Mouse (Mus musculus) embryonic stem cell, embryonic (primary cell): ENCODE data around the gene Cabp7.

ENCODE experiments used
- CTCF ChIA-PET, 4 experiments: fragments of 300-600 bp in 2 of 4; fragments of 350-600 bp in 2 of 4; sonication (Branson Sonifier 250); formaldehyde crosslinking; loops; one replicate each; lab custom pipeline; 2022; ENCODE audit warnings: inconsistent platforms in 2 of 4; lab: Charles Lee
- POLR2A ChIA-PET, 4 experiments: fragments of 300-600 bp in 2 of 4; fragments of 350-600 bp in 2 of 4; sonication (Branson Sonifier 250); formaldehyde crosslinking; loops; one replicate each; lab custom pipeline; 2022; ENCODE audit warnings: antibody characterized with exemption in 4 of 4, inconsistent platforms in 1 of 4; lab: Charles Lee

Gene Cabp7

DNA sequence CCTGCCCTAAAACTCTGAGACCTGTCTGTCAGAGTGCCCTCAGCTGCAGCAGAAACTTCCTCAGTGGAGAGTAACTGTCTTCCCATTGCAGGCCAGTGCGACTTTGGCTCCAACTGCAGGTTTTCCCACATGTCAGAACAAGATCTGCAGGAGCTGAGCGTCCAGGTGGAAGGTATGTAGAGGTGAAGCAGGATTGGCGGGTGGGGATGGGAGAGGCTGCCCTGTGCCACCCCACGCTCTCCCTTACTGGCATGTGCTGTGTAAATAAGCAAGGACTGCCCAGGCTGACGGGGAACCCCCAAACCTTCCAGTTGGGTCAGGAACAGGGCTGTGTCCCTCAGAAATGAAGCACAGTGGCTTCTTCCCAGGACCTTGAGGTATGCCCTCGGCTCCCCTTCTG is 16.5 kb downstream of the Cabp7 start:
- ChIA-PET POLR2A (interaction anchor here in 3 of 4 experiments (0.6 to 3.2 kb wide), 7 partner anchors 10 to 35 kb away, joined by 3 to 9 read pairs (median 4); partner anchors contain the start of genes Uqcr10 (in 1 of the 3) and Zmat5 (in 1 of the 3)), CTCF (interaction anchor here in 1 of 4 experiments (0.6 kb wide), 1 partner anchor 1094 kb away, joined by 3 read pairs; no protein-coding TSS in a partner anchor)

DNA sequence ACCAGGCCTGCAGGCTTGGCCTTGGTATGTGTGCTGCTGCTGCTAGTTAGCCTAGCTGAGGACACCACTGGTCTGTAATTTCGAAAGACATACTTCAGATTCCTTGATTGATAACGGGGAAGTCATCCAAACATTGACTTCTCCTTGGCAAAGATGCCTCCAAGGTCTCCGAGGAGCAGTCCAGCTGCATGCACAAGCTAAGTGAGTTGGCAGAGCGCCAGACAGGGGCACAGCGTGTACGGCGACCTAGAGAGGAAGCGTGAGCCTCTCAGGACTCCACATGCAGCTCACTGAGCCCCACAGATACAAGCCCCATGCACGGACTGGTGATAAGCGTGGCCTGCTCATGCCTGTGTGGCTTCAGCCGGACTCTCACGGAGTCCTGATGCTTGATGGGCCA is 17.0 kb downstream of the Cabp7 start:
- CTCF ChIA-PET = interaction anchor here in 1 of 4 experiments (0.6 kb wide), 1 partner anchor 314 kb away, joined by 8 read pairs; no protein-coding TSS in a partner anchor
- POLR2A ChIA-PET = interaction anchor here in 3 of 4 experiments (0.6 to 3.2 kb wide), 10 partner anchors 8 to 133 kb away, joined by 3 to 9 read pairs (median 4); partner anchors contain the start of genes Uqcr10 (in 1 of the 3) and Zmat5 (in 1 of the 3)

DNA sequence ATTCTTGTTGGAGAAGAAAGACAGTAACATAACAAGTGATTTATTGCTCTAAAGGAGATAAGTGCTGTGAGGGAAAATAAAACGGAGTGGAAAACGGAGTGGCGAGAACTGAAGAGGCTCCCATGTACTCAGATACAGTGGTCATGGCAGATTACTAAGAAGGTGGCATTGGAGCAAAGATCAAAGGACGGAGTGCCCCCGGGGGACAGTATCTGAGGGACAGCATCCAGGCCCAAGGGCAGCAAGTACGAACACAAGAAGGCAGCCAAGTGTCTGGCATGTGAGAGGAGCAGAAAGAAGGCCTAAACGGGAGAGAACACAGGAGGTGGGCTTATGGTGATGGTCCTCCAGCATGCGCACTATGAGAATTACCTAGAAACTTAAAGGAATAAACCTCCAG is 24.9 kb downstream of the Cabp7 start:
- POLR2A ChIA-PET = interaction anchor here in 2 of 4 experiments (0.5 to 2.3 kb wide), 5 partner anchors 12 to 88 kb away, joined by 3 to 7 read pairs (median 3); partner anchors contain the start of genes Uqcr10 (in 1 of the 2) and Zmat5 (in 1 of the 2)

DNA sequence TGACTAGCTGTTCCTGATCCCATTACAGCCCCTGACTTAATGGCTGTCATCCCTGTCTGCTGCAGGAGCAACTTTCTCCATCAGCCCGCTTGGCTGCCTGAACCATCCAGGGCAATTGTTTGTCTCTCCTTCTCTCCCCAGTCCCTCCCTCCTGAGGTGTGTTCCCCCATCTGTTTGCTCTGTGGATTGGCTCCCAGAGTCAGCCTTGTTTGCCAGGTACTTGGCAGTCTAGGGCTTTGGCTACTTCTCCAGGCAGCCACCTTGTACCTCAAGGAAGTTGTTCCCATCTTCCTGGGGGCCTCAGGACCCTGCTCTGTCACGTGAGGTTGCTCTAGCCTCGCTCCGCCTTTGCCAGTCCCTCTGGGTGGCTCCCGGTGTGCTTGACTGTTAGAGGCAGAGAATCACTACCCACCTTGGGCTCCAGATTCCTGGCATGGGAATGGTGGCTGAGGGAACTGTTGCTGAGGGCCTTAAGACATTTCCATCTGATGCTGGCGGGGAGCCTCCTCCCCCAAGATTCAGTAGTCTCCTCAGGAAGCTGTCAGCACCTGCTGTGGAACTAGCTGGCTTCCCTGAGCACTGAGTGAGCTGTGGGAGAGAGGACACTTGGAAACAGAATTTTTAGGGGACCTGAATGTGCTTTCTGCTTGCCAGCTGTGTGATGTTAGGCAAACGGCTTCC is 25.5 kb downstream of the Cabp7 start:
- CTCF ChIA-PET = interaction anchor here in 1 of 4 experiments (1.0 to 2.1 kb wide), 2 partner anchors 21 to 101 kb away, joined by 3 to 9 read pairs; no protein-coding TSS in a partner anchor
- POLR2A ChIA-PET = interaction anchor here in 3 of 4 experiments (0.5 to 2.3 kb wide), 19 partner anchors 8 to 221 kb away, joined by 3 to 11 read pairs (median 4); partner anchors contain the start of genes Ascc2 (in 1 of the 3), Uqcr10 (in 1 of the 3) and Zmat5 (in 1 of the 3)

More for the DNA sequence above, 24.9 kb downstream of the Cabp7 start:
- CTCF ChIA-PET = interaction anchor here in 2 of 4 experiments (0.6 to 2.1 kb wide), 2 partner anchors 100 to 115 kb away, joined by 3 to 9 read pairs; no protein-coding TSS in a partner anchor

DNA sequence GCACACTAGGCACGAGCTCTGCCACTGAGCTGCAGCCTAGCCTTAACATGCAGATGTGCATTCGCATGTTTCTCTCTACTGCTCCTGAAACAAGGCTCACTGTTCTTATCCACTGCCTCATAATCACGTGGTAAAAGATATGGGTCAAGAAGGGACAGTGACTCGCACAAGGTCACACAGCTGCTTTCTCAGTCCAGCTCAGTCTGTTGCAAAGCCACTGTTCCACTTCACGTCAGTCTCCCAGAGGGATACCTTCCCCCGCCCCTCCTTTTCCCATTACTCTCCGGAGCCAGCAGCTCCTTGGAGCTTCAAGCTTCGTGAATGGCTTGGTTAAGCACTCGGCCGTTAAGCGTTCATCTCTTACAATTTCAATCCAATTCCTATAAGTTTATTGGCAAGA is 26.2 kb downstream of the Cabp7 start:
- POLR2A ChIA-PET = interaction anchor here in 3 of 4 experiments (0.5 to 2.3 kb wide), 24 partner anchors 9 to 430 kb away, joined by 3 to 11 read pairs (median 4); partner anchors contain the start of genes Ascc2 (in 1 of the 3), Uqcr10 (in 1 of the 3) and Zmat5 (in 1 of the 3)

DNA sequence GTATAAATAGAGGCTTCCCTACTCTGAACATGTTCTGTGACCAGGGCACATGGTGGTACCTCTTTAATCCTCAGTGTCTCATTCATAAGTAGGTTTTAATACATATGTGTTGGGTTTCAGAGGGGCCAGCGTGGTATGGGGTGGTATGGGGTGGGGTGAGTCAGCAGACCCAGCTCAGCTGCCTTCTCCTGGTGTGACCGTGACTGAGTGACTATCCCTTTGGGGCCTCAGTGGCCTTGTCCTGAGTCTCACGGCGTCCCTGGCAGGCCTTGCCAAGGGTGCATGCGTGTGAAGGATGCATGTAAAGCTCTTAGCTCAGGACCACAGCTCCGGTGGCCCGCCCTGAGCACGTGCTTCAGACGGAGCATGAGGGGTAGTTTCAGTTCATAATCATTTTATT is 26.6 kb downstream of the Cabp7 start:
- ChIA-PET POLR2A (interaction anchor here in 3 of 4 experiments (0.5 to 2.3 kb wide), 22 partner anchors 9 to 431 kb away, joined by 3 to 11 read pairs (median 4); partner anchors contain the start of genes Uqcr10 (in 1 of the 3) and Zmat5 (in 1 of the 3)), CTCF (interaction anchor here in 2 of 4 experiments (0.5 to 2.1 kb wide), 4 partner anchors 50 to 179 kb away, joined by 3 to 9 read pairs (median 6); no protein-coding TSS in a partner anchor)

More for the DNA sequence above, 26.2 kb downstream of the Cabp7 start:
- CTCF ChIA-PET = interaction anchor here in 2 of 4 experiments (0.5 to 2.1 kb wide), 4 partner anchors 21 to 179 kb away, joined by 3 to 9 read pairs (median 6); no protein-coding TSS in a partner anchor

DNA sequence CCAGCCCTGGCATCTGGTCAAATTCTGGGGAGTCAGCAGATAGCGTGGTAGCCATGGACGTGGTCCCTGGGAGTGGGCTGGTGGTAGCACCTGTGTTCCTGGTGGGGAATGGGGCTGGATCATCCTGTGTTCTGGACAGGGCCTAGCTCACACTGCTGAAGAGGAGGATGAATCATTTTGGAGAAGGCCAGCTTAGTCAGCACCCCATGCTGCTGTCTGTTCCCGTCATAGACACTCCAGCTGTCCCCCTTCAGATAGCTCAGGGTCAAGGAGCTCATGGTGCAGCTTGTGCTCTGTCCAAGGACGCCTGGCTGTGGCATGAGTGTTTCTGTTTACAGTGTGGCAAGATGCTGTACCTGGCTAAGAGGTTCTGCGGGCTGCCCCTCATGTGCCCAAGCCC is 28.0 kb downstream of the Cabp7 start:
- POLR2A ChIA-PET = interaction anchor here in 3 of 4 experiments (0.6 to 2.9 kb wide), 10 partner anchors 10 to 538 kb away, joined by 3 to 16 read pairs (median 4); partner anchors contain the start of genes Uqcr10 (in 2 of the 3) and Zmat5 (in 2 of the 3)
- CTCF ChIA-PET = interaction anchor here in 1 of 4 experiments (0.7 to 0.9 kb wide), 2 partner anchors 119 to 330 kb away, joined by 3 read pairs; no protein-coding TSS in a partner anchor

DNA sequence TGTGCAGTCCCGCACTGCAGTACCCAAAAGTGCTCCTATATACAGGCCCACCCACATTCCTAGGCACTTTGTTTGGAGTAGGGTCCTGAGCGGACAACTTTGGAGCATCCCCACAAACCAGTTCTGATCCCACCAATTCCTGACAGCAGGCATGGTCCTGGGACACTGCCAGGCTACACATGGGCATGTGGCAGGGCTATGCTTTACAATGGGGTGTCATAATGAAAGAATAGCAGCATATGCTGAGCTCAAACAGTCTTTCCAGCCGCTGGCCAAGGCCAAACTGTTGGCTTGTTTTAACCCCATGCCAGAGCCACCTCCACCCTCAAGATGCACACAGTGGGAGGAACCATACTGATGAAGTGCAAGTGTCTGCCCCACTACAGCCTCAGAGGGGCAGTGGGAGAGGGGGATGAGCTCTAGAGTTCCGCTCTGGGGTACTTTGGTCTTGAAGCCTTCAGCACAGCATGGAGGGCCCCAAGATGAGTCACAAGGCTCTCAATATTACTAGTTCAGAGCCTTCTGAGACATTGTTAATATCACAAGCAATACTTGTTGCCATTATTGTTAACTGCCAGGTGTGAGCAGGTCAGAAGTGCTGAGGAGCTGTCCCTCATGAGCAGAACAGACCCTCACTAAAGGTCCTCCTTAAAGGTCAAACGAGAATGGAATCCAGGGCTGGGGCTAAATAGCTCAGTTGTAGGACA is 29.9 kb downstream of the Cabp7 start:
- CTCF ChIA-PET = interaction anchor here in 2 of 4 experiments (0.6 kb wide), 2 partner anchors 19 to 1142 kb away, joined by 3 read pairs; no protein-coding TSS in a partner anchor
- POLR2A ChIA-PET = interaction anchor here (0.6 to 2.9 kb wide), 13 partner anchors 8 to 769 kb away, joined by 3 to 16 read pairs (median 3); partner anchors contain the start of genes Uqcr10 (in 2 of the 4), Zmat5 (in 2 of the 4) and Mtmr3 (in 1 of the 4)

DNA sequence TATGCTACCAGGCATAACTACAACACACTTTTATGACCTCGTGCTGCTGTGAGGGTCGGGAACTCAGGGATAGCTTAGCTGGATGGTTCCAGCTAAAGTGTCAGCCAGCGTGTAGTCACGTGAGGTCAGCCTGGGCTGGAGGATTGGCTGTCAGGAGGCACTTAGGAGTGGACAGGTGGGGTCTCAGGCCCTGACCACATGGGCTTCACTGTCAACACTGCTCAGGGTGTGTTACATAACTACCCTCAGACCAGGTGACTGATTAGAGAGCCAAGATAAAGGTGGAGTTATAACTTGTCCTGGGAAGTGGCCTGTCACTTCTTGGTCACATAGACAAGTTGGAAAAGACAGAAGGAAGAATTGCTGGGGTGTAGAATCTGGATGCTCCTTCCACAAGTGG is 31.0 kb downstream of the Cabp7 start:
- POLR2A ChIA-PET = interaction anchor here in 2 of 4 experiments (0.6 to 1.3 kb wide), 4 partner anchors 10 to 113 kb away, joined by 3 to 7 read pairs (median 3); no protein-coding TSS in a partner anchor

DNA sequence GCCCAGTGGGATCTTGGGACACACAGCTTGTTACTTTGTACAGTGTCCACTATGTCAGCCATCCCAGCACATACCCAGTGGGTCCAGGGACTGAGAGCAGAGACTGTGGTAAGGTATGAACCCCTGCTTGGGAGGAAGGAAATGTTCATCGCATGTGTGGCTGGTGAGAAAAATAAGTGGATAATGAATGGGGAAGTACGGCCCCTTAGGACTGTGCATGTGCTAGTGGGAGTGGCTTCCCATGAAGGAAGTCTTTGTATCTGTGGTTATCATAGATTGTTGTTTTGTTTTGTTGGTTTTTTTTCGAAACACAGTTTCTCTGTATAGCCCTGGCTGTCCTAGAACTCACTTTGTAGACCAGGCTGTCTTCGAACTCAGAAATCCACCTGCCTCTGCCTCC is 31.9 kb downstream of the Cabp7 start:
- ChIA-PET POLR2A (interaction anchor here in 1 of 4 experiments (1.3 kb wide), 1 partner anchor 9 kb away, joined by 3 read pairs; no protein-coding TSS in a partner anchor), CTCF (no interaction called here)

More for the DNA sequence above, 31.0 kb downstream of the Cabp7 start:
- CTCF ChIA-PET = no interaction called here

DNA sequence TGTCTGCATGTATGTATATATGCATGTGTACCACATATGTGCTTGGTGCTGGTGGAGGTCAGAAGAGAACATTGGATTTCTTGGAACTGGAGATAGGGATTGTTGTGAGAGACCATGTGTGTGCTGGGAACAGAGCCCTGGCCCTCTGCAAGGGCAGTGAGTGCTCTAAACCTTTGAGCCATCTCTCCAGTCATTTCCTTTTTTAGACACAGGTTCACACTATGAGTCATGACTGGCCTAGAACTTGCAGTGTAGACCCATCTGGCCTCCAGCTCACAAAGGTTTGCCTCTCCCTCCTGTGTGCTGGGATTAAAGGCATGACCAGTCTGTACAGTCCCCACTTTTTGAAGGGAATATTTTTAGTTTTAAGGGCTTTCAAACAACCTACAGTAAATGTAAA is 33.8 kb downstream of the Cabp7 start:
- POLR2A ChIA-PET = interaction anchor here in 2 of 4 experiments (0.8 to 1.4 kb wide), 3 partner anchors 18 to 99 kb away, joined by 3 read pairs; no protein-coding TSS in a partner anchor
- CTCF ChIA-PET = no interaction called here

DNA sequence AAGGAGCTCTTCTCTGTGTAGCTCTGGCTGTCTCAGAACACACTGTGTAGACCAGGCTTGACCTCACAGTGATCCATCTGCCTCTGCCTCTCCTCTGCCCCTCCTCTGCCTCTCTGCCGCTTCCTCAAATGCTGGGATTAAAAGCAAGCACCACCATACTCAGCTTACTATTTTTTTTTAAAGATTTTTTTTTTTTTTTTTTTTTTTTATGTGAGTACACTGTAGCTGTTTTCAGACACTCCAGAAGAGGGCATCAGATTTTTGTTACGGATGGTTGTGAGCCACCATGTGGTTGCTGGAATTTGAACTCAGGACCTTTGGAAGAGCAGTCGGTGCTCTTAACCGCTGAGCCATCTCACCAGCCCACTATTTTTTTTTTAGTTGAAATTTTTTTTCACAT is 36.4 kb downstream of the Cabp7 start:
- POLR2A ChIA-PET = interaction anchor here (0.5 to 8.4 kb wide), 17 partner anchors 8 to 1171 kb away, joined by 3 to 63 read pairs (median 4); no protein-coding TSS in a partner anchor
- CTCF ChIA-PET = interaction anchor here (0.6 to 1.6 kb wide), 17 partner anchors 11 to 645 kb away, joined by 3 to 16 read pairs (median 5); no protein-coding TSS in a partner anchor

DNA sequence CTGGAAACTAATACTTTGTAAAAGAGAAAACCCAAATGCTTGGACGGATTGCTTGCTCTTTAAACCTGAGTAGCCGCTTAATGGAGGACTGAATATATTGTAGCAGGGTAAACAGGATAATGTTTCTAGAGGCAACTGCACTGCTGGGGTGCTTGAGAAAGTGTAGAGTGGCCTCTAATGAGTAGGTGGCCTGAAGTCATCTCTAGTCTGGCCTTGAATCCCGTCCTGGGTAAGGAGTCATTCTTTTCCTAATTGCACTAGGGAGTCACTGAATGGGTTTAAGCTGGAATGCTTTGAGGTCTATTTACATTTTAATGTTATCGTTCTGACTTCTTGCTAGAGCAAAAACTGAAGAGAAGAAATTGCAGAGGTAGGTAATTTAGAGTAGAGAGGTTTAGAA is 41.4 kb downstream of the Cabp7 start:
- ChIA-PET CTCF (interaction anchor here in 1 of 4 experiments (1.3 kb wide), 1 partner anchor 30 kb away, joined by 3 read pairs; no protein-coding TSS in a partner anchor), POLR2A (interaction anchor here in 3 of 4 experiments (0.6 to 8.4 kb wide), 33 partner anchors 9 to 407 kb away, joined by 3 to 63 read pairs (median 4); partner anchors contain the start of gene Ascc2 (in 2 of the 3))

DNA sequence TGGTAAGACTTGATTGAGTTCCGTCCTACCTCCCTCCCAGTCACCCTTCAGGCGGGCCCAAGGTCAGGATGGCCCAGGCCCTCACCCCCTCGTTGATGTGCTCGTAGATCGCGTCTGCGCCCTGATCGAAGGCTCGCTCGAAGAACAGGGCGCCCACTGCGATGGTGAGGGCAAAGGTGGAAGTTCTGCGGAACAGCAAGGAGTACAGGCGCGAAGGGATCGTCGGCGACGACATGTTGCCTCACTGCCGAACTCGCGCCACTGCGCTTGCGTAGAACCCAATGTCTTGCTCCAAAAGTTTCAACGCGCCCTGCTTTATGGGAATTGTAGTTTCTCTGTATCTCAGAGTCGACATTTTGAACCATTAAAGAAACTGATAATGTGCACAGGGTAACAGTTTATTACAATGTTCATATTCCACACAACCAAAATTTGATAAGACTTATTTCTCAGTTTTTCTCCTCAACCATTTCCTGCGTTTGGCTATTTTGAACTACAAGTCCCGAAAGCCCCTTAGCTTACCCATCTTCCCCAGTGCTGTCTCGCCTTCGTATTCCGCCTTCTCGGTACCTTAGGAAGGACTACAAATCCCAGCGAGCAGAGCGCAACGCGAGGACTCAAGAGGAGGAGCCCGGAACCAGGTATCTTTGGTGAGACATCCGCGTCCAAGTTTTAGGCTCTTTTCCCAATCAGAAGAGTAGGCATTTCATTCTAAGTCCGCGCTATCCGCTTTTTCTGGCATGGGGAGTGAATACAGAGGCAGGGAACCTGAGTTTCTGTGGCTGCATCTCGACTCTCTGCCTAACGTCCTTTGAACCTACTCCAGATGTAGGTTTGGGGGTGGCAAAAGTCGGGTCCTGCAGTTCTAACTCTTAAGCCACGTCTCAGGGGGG is 42.3 kb downstream of the Cabp7 start, which contains the start of the genes Uqcr10 and Zmat5:
Uqcr10 (minus strand) TSS at position 271 of the 893 bp plus-strand sequence.
Zmat5 (plus strand) TSS at position 607 of the 893 bp plus-strand sequence.
- POLR2A ChIA-PET = interaction anchor here in 3 of 4 experiments (0.6 to 8.4 kb wide), 27 partner anchors 11 to 606 kb away, joined by 3 to 63 read pairs (median 4); partner anchors contain the start of gene Ascc2 (in 1 of the 3)
- CTCF ChIA-PET = no interaction called here

DNA sequence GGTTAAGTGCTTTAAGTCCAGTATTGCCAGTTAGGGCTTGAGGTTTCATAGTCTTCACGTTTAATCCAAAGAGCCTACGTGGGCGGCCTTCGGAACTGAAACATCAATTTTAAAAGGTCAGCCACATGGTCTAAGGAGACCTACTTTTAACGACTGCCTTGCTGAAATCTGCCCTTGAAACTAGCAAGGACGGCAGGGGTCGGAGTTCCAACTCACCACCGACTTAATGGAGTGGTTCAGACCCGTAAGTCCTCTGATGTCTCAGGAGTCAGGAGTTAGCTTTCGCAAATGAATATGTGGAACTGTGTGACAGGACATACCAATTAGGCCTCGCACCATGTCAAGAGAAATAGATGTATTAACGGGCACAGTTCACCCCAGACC is 42.9 kb downstream of the Cabp7 start:
- ChIA-PET POLR2A (interaction anchor here in 3 of 4 experiments (1.0 to 8.4 kb wide), 8 partner anchors 11 to 401 kb away, joined by 3 to 63 read pairs (median 6); no protein-coding TSS in a partner anchor), CTCF (interaction anchor here in 1 of 4 experiments (0.6 kb wide), 1 partner anchor 36 kb away, joined by 3 read pairs; no protein-coding TSS in a partner anchor)
